Mouse (Mus musculus): ENCODE results near the gene Itga6. TPM values are rescaled to one million over a fixed set of nuclear protein-coding genes. Genes with fewer than 3 reads are reported as not detected.

Gene Itga6
- total and polyA plus RNA-seq, 3 experiments, result 1.0 to 2.7 TPM; not detected in 1

GRCm38 (mm10) chr2:71758591-71759531 lies 13.4 kb downstream of the Itga6 start:
- H3K9ac ChIP-seq (ENCODE audit: control insufficient read depth, low read depth, low read length, poor library complexity, severe bottlenecking), result no peak overlapping the region
- H3K4me1 ChIP-seq (ENCODE audit: control insufficient read depth in 1 of 2, insufficient read depth in 2 of 2, low read length in 2 of 2), result peaks cover 0 to 18% of the 10 kb centered on the region in 2 experiments; a peak in 3 of 4 replicates
- H3K27ac ChIP-seq (ENCODE audit: control insufficient read depth, low read depth, low read length), result no peak overlapping the region
- H3K79me2 ChIP-seq (ENCODE audit: control insufficient read depth, insufficient read depth, low read length, poor library complexity), result no peaks in the 10 kb centered on the region
- H3K4me3 ChIP-seq (ENCODE audit: control insufficient read depth in 1 of 2, insufficient read depth in 1 of 2, low read depth in 2 of 2, low read length in 2 of 2), result no peak overlapping the region
- no peak for DNase-seq (ENCODE audit: low read depth, low spot score)
- no peaks in the 10 kb centered on the region for H3K9me3 ChIP-seq (replicated peaks; ENCODE audit: insufficient read depth, low read length)
- peaks cover 0 to 7% of the 10 kb centered on the region in 2 experiments; a peak in 2 of 4 replicates for H3K36me3 ChIP-seq (ENCODE audit: control insufficient read depth in 1 of 2, insufficient read depth in 2 of 2, low read length in 2 of 2)
- 0 out of 4 replicates have a peak, but pooled peaks cover 0 to 3% of the 10 kb centered on the region in 2 experiments for H3K27me3 ChIP-seq (ENCODE audit: control insufficient read depth in 1 of 2, insufficient read depth in 2 of 2, low read length in 2 of 2)
- TF ChIP-seq NELFE (IDR thresholded peaks at IDR 0.05; ENCODE audit: low read depth, low read length), result no peak
- TF ChIP-seq NRF1 (IDR thresholded peaks at IDR 0.05; ENCODE audit: insufficient read depth, low read depth, low read length, poor library complexity, severe bottlenecking), result no peak
- TF ChIP-seq MAZ (IDR thresholded peaks at IDR 0.05; ENCODE audit: low read depth, low read length), result no peak
- TF ChIP-seq TBP (IDR thresholded peaks at IDR 0.05; ENCODE audit: low read depth, low read length), result no peak
- TF ChIP-seq SIN3A (IDR thresholded peaks at IDR 0.05; ENCODE audit: low read length), result no peak
- TF ChIP-seq KAT2A (conservative IDR thresholded peaks at IDR 0.05; ENCODE audit: low read depth, low read length), result no peak
- no peak for TF ChIP-seq ZNF384 (IDR thresholded peaks at IDR 0.05; ENCODE audit: low read depth, low read length)

DNA sequence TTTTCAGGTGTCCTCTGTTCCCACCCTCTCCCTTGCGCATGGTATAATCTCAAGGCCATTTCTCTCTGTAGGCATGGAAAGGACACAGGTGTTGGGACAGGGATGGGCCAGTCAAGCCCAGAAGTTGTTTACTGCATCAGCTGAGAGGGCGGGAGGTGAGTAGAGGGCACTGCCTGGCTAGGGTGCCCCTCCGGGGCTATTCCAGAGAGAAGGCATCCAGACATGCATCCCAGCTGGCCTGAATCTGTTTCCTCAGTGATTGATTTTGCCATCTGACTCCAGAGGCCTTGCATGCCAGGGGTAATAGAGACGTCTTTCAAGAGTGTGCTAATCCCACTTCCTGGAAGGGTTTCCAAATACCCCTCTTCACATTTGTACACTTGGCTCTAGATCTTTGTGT lies 14.7 kb downstream of the Itga6 start:
- Histone ChIP-seq H3K27me3 (ENCODE audit: control insufficient read depth in 1 of 2, insufficient read depth in 2 of 2, low read length in 2 of 2) (0 out of 4 replicates have a peak, but pooled peaks cover 0 to 3% of the 10 kb centered on the region in 2 experiments), H3K4me1 (ENCODE audit: control insufficient read depth in 1 of 2, insufficient read depth in 2 of 2, low read length in 2 of 2) (peaks cover 2 to 25% of the 10 kb centered on the region in 2 experiments; a peak in 3 of 4 replicates), H3K9ac (ENCODE audit: control insufficient read depth, low read depth, low read length, poor library complexity, severe bottlenecking) (no peak overlapping the region), H3K27ac (ENCODE audit: control insufficient read depth, low read depth, low read length) (no peak overlapping the region), H3K79me2 (ENCODE audit: control insufficient read depth, insufficient read depth, low read length, poor library complexity) (no peaks in the 10 kb centered on the region), H3K4me3 (ENCODE audit: control insufficient read depth in 1 of 2, insufficient read depth in 1 of 2, low read depth in 2 of 2, low read length in 2 of 2) (no peak overlapping the region), H3K36me3 (ENCODE audit: control insufficient read depth in 1 of 2, insufficient read depth in 2 of 2, low read length in 2 of 2) (peaks cover 0 to 11% of the 10 kb centered on the region in 2 experiments; a peak in 2 of 4 replicates), H3K9me3 (replicated peaks; ENCODE audit: insufficient read depth, low read length) (no peaks in the 10 kb centered on the region)
- no peak for TF ChIP-seq SIN3A (IDR thresholded peaks at IDR 0.05; ENCODE audit: low read length)
- no peak for TF ChIP-seq POLR2A (IDR thresholded peaks at IDR 0.05; ENCODE audit: control insufficient read depth in 1 of 2, insufficient read depth in 1 of 2, low read depth in 1 of 2, low read length in 2 of 2, poor library complexity in 1 of 2)
- TF ChIP-seq ZMIZ1 (IDR thresholded peaks at IDR 0.05; ENCODE audit: low read depth, low read length), result no peak
- no peak for TF ChIP-seq NRF1 (IDR thresholded peaks at IDR 0.05; ENCODE audit: insufficient read depth, low read depth, low read length, poor library complexity, severe bottlenecking)
- no peak for TF ChIP-seq RAD21 (IDR thresholded peaks at IDR 0.05; ENCODE audit: low read depth, low read length)
- TF ChIP-seq UBTF (IDR thresholded peaks at IDR 0.05; ENCODE audit: borderline replicate concordance, insufficient read depth, low read depth, low read length), result no peak
- TF ChIP-seq MEF2A (IDR thresholded peaks at IDR 0.05; ENCODE audit: extremely low read depth, insufficient replicate concordance, low read depth, low read length, poor library complexity, severe bottlenecking), result no peak
- TF ChIP-seq ELF1 (IDR thresholded peaks at IDR 0.05; ENCODE audit: low read depth, low read length), result no peak
- TF ChIP-seq USF2 (IDR thresholded peaks at IDR 0.05; ENCODE audit: borderline replicate concordance in 1 of 2, insufficient read depth in 1 of 2, low read depth in 1 of 2, low read length in 2 of 2), result no peak
- TF ChIP-seq ZNF384 (IDR thresholded peaks at IDR 0.05; ENCODE audit: low read depth, low read length), result no peak
- no peak for TF ChIP-seq MYC (IDR thresholded peaks at IDR 0.05; ENCODE audit: low read depth, low read length)
- no peak for TF ChIP-seq GATA1 (IDR thresholded peaks at IDR 0.05; ENCODE audit: low read depth, low read length)
- no peak for TF ChIP-seq POLR2AphosphoS5 (IDR thresholded peaks at IDR 0.05; ENCODE audit: borderline replicate concordance, low read depth, low read length)
- no peak for DNase-seq (ENCODE audit: low read depth, low spot score)
